Mouse (Mus musculus): ENCODE results near the gene Wnt5b.

DNA sequence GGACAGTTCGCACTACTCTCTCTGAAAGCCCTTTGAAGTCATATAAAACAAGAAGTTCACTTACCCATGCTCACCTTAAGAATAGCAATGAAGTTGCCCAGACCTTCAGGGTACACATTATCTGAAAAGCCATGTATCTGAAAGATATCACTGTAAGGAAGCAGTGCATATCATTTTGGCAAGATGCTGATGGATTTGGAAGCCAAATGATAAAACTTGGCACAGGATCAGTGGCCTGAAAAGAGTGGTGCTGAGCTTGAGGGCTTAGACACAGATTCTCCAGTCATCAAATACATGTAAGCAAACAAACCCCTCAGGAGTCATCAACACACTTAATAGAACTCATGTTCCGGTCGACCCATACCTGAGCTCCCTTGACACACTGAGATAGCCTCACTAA is 143.5 kb downstream of the Wnt5b start:
- no peak for TF ChIP-seq TAL1 (IDR thresholded peaks at IDR 0.05; ENCODE audit: low read length)
- no peak for TF ChIP-seq GATA1 (IDR thresholded peaks at IDR 0.05; ENCODE audit: low read length)
